Mouse (Mus musculus): ENCODE results near the gene Irf2bpl. TPM values are rescaled to one million over a fixed set of nuclear protein-coding genes. Genes with fewer than 3 reads are reported as not detected.

Irf2bpl gene
- total RNA-seq, 2 experiments from 2014 or later, result 3.5 to 3.6 TPM

DNA sequence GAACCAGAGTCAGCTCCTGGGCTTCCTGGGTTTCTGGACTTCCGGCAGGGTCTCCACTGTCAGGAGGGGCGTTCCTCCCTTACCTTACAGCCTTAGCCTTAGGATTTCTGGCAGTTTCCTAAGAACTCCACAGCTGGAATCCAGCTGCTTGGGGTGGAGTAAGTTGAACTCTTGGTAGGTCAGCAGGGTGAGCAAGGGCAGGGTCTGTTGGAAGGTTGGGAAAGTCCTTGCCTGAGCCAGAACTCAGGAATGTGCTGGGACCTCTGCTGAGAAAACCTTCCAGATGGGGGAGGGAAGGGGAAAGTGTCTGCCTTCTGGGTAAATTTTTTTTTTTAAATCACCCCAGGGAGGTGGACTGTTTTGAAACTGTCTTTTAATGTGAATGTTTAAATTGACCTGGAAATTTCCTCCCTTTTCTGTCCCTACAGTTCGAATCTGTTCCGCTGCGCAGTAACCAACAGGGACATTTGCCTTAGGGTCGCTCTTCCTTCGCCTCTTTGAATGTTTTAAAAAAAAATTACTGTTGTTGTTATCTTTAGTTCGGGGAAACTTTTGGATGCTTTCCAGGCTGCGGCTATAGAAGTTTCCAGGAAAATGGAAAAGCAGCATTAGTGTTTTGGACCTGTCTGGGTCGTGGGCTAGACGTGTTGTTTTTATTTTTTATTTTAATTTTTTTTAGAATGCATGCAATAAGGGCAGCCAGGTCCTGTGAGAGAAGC is 15.0 kb upstream of the Irf2bpl start:
- ATAC-seq (ENCODE audit: poor library complexity, severe bottlenecking), result no peak

DNA sequence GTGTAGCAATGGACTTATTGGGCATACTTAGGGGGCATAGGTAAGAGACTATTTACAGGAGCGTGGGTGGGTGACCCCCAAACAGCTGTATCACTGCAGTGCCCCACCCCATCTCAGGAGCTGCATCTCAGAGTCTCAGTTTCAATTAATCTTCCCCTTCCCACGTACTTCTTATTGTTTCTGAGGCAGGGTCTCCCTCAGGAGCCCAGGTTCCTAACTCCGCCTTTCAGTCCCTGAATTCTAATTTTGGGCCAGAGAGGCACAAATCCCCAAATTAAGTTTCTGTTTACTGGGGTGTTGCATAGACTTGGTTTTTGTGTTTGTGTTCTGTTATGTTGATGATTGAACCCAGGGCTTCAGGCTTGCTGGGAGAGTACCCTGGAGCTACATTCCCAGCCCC is 13.8 kb upstream of the Irf2bpl start:
- ATAC-seq (ENCODE audit: poor library complexity, severe bottlenecking), result no peak

DNA sequence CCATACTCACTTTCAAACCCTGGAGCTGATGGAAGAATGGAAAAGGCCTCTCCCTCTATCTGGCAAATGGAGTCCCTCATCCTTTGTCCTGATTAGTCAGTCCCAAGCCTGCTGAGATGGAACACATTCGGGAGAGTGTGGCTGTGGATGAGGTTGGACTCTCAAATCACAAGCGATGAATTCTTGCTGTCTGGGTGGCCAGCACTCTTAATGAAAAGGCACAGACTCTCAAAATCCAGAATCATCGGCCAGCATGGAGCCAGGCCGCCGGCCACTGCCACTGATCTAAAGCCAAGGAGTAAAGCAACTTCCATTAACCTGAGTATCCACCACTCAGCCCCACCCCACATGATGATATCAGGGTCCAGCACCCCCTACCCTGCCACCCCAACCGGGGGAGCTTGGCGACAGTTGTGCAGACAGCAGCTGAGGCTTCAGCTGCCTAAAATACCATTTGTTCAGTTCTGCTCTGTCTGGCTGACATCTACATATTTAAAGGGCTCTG is 13.2 kb upstream of the Irf2bpl start:
- ATAC-seq (ENCODE audit: poor library complexity, severe bottlenecking), result no peak

DNA sequence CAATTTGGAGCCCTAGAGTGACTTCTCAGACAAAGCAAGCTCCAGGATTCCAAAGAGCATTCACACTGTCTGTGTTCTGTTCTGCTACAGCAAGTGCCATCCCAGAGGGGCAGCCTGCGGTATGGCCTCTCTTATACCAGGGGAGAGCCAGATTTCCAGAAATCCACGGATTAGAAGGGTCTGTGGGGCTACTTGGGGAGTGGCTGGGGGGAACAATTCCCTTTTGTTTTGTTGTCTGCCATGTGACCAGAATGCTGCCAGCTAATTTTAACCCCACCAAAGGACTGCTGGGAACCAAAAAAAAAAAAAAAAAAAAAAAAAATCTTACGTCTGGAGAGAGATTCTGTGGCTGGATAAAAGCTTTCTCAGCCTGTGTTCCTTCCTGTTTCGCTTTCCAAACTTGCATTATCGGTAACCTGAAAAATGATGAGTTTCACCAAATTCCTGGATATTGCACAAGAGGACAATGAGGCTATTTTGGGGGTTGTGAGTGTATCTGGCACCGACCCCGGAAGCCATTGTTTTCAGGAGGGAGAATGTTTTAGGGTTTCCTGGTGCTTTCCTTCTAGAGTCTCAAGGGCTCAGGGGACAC is 12.4 kb upstream of the Irf2bpl start:
- peak; percentile 42 for ATAC-seq (ENCODE audit: poor library complexity, severe bottlenecking)

DNA sequence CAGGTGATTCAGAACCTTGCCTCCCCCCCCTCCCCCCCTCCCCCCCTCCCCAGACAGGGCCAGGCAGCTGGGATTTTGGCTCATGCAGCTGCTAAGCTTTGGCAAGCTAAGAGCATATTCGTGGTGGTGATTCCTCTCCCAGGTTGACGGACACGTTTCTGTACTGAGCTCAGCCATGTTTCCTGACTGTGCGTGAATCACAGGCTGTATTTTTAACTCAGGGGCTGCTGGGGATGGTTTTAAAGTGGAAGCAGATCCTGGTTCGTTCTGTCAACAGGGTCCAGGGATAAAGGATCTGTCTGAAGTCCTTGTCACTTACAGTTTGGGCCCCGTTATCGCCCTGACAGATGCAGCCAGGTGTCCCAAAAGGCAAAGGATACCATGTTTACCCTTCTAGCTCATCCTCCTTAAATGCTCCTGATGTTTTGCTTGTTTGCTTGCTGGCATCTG is 11.9 kb upstream of the Irf2bpl start:
- no peak for ATAC-seq (ENCODE audit: poor library complexity, severe bottlenecking)

DNA sequence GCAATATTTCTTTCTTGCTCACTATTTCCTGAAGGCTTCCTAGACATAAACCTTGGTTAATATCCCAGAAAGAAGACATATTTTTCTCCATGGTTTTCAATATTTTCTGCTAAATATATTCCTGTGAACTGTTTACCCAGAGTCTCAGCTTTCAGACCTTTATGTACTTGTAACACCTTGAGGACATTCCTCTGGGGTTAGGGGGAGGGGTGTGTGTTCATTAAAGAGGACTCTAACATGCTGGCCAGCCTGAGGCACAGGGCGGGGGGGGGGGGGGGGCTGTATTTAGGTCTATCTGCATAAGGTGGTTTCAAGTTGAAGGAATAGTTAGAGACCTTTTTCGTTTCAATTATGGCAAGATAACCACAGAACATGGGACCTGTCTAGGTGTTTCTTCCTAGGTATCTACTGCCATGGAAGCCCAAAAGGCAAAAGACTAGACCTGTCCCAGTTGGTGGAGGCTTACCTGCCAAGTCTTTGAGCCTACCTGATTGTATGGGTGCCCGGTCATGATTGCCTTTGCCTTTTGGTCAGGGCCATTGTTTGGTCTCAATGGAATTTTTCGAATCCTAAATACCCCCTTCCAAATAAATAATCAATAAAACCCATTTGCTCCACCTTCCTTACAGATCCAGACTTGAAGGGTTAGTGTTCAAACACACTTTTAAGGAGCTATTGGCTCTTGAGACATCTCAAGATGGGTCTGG is 11.3 kb upstream of the Irf2bpl start:
- no peak for ATAC-seq (ENCODE audit: poor library complexity, severe bottlenecking)

DNA sequence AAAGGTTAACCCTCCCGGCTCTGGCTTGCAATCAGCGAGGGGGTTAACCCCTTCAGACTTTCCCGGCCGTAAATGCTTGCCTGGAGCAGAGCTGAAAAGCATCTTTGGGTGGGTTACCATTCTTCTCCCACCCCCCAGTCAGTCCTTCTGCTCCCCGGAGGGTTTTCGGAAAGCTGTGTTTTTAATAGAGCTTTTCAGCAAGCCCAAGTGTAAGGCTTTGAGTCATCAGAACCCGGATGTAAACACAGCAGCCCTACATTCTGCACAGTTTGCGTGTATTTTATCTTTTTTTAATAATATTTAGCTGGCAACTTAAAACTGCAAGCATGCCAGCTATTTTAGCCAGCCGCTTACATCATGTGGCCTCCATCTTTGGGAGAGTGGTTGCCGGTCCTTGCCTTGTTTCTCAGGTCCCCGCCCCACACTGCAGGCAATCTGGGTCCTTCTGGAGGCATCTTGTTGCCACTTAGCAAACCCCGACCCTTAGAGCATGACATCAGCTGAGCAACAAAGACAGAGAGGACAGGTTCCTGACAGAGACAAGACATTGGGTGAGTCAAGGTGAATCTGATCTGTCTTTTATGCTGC is 10.3 kb upstream of the Irf2bpl start:
- ATAC-seq (ENCODE audit: poor library complexity, severe bottlenecking), result no peak

DNA sequence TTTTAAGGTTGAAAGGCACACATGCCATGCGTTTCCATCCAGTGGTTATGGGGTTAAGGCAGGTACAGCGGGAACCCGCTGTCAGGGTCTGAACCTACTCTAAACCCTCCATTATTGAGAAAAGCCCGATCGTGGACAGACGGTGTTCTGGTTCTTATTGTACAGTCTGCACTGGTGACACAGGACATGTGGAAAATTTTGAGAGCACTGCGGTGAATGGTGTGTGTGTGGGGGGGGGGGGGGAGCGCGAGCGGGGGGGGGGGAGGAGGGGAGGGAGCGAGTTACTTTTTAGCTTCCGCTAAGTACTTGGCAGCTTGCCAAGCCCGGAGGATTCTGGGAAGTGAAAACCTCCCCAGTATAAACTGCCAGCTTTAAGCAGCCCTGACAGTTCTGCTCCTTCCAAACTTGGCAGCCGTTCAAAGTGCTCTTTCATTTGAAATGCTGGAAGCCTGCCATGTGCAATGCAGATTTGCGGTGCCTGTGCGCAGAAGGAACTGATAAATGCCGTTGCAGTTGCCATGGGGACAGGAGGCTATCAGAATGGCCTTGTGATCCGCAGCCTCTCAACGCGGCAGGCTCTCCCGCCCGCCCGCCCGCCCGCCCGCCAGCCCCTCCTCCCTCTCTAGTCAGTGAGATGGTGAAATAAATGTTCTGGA is 9.7 kb upstream of the Irf2bpl start:
- ATAC-seq (ENCODE audit: poor library complexity, severe bottlenecking), result peak; percentile 75

DNA sequence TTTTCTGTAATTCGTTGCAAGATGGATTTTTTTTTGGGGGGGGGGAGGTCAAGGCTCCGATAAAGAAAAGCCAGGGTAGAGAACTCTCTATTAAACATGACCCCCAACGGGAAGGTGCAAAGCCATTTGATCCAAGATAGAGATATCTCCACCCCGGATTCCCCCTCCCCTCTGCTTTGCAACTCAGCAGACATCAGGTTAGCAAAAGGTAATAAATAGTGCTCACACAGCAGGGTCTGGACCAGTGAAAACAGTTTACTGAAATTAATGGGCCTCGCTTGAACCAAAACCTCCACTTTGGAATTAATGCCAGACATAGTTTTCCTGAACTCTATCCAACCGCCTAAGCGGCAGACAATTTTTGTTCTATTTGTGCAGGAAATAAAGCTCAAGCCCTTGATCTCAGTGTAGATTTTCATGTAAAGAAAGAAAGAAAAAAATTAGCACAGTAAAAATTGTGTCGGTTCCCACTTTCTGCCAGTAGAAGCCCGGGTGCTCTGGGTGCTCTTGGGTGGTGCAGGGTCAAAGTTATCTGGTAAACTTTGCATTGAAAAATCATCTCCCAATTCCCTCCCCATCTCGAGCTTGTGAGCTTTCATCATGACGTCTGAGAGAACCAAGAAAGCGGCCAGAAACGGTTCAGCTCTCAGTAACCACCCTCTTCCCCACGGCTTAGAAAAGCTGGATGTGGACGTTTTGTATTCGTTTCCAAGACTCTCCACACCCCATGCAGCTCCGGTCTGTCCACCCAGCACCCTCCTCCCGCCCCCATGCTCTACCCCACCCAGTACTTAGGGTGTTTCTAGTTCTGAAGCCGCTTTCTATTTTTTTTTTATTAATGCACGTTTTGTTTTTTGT is 9.0 kb upstream of the Irf2bpl start:
- ATAC-seq (ENCODE audit: poor library complexity, severe bottlenecking), result no peak

DNA sequence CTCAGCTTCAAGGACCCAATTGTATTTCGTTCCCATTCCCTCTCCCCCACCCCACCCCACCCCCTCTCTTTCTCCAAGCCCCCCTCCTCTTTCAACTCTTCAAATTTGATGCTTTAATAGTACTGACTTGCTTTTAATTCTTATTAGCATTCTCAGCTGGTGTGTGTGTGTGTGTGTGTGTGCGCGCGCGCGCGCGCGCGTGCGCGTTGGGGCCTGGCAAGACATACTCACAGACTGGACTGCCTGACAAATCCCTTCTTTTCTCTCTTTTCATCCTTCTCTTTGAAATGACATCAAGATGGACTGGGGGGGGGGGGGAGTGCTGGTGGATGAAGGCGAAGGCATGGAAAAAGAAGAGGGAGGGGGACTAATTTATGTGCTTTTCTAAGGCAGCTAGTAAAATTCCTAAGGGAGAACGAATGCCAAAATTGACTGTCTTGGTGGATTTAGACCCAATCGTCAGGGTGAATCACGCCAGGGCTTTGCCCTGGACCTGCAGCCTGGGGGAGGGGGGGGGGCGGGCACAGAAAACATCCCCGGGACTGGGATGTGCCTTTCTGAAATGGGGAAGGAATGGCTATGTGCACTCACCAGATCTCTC is 8.2 kb upstream of the Irf2bpl start:
- ATAC-seq (ENCODE audit: poor library complexity, severe bottlenecking), result no peak

DNA sequence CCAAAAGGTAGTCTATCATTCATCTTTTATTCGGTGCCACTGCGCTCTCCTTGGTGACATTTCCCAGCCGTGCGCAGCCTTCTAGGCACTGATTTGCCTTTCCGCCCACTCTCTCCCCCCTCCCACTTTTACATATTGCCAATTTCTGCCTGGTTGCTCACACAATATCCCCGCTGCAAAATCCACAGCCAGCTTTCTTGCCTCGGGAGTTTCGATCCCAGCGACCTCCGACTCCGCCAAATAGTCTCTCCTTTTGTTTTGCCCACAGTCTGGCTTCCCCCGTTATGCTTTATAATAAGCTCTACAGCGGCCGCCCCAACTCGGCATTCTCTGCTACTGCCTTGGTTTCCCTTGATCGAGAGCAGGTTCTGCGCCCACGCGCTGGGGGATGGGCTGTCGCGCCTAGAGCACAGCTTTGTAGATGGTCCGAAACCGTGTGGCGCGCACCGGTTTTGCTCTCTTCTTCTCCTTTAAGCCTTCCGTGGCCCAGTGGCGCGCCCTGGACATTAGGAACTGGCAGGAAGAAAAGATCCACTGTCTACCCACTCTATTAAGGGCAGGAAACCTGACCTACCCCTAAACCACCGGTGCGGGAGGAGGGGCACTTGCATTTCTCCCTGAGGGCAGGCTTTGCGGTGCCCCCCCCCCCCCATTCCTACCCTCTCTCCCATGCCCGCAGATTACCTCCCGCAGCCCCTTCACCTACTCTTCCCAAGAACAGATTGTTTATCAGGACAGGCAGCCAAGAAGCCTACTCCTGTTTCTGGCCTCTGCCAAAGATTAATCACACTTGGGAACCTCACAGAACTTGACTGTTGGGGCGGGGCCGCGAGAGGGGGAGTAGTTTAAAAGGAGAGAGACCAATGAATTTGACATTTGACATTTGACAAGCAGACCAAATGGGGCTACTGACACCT is 7.4 kb upstream of the Irf2bpl start:
- 0 out of 2 replicates have a peak, but pooled peaks have one; percentile 6 for ATAC-seq (ENCODE audit: poor library complexity, severe bottlenecking)

DNA sequence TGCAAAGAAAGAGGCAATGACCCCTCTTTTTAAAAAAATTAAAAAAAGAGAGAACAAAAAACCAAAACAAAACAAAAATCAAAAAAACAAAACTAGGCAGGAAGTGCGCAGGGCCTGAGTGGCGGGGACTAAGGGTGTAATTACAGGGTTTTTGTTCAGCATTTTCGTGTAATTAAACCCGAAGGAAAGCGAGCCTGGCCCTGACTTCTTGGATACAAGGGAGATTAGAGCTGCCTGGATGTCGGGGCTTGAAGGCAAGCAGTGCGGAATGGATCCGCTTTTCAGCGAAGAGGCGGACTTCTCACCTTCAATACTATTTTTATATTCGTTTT is 6.8 kb upstream of the Irf2bpl start:
- no peak for ATAC-seq (ENCODE audit: poor library complexity, severe bottlenecking)

DNA sequence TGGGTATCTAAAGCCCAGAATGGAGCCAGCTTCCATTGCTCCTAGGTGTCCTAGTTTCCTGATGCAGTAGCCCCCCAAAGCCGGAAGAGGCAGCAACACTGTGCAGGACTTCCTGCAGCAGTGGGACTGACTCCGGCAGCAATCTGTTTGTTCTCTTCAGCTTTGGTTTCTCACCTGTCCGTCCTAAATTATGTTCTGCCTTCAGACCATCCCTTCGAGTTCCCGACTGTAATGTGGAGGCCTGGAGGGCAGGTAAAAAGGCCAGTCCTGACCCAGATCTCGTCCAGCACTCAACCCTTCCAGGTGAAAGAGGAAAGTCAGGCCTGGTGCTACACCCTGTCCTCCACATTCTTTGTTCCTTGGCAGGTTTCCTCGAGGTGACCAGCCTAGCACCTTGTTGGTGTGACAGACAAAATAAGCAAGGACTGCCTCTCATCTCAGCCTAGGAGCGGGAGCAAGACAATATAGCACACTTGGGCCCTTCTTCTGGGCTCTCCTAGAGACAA is 6.3 kb upstream of the Irf2bpl start:
- no peak for ATAC-seq (ENCODE audit: poor library complexity, severe bottlenecking)

DNA sequence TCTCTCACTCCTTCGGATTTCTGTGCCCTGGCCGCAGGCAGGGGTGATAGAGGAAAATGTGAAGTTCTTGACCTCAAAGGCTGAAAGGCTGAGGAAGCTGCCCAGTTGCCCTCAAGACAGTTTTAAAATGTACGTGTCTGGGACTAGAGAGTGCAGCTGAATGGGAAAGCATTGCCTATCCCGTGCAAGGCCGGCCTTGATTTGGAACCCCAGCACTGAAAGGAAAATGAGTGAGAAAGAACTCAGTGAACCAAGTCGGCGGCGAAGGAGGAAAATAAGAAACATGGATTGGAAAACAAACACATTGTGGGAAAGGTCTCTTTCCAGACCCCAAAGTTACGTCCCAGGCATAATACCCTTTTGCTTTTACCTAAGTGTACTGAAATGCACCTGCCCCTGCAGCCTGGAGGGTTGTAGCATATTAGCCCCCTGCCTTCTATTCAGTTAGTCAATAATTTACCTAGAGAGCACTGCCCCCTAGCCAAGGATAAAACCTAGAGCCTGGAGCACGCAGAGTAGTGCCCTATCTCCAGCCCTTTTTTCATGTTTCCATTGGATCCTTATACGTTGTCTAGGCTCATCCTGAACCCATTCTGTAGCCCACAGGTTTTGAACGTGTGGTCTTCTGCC is 5.6 kb upstream of the Irf2bpl start:
- no peak for ATAC-seq (ENCODE audit: poor library complexity, severe bottlenecking)

DNA sequence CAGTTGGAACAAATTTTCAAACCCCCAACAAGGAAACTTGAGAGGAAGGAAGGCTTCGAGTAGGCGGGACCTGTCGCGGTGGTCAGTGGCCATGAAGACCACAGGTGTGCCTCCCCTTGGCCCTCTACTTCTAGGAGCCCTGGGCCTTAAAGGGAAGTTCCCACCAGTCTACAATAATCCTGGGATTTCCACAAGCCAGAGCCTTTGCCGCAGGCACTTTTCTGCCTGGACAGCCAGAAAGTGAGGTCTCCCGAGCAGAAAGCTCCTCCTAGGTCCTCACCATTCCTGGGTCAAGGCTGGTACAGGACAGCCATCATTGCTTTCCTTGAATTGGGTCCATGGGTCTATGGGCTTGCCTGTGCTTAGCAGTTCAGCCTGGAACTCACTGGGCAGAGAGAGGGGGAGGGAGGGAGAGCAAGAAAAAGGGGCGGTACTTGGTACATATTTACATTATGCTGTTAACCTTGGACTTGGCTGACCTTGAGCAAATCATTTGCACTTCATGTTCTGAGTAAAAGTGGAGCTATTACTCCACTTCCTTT is 4.6 kb upstream of the Irf2bpl start:
- ATAC-seq (ENCODE audit: poor library complexity, severe bottlenecking), result no peak

DNA sequence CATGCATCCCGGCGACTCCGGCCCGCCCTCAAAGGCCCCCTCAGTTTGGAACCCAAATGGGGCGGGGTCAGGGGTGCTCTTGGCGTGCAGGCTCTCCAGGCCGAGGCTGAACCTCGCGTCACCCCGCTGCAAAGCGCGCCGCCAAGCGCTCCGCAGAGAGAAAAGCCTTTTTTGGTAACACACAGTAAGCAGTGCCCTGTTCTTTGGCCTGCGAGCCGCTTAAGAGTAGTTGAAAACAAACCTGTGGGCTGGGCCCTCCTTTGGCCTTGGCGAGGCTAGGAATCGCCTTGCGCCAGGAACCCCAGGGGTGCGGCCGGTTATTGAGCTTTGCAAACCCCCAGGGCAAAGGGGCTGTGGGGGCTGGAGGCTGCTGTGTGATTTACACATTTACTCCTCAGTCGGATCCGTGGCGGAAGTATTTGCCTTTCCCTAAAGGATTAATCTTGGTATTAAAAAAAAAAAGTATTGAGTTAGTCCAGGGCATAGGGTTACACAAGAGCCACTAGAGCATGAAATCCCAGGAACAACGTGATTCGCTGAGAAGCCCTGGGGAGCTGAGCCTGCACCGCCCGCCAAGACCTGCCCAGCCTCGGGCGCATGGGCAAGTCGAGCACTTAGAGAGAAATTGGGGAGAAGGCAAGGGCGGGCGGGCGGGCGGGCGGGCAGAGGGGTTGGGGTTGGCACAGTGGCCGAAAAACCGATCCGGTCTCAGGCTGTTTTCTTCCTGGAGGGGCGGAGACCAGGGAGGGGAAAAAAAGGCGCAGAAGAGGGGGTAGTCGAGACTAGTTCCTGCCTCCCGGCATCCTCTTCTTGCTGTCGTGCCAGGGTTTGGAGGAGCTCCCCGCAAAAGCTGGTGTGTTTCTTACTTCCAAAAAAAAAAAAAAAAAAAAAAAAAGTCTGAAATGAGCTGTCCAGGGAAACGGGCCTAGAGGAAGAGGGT is 3.8 kb upstream of the Irf2bpl start:
- peak; percentile 40 for ATAC-seq (ENCODE audit: poor library complexity, severe bottlenecking)
